Mouse (Mus musculus): ENCODE results near the gene Ip6k1.

DNA sequence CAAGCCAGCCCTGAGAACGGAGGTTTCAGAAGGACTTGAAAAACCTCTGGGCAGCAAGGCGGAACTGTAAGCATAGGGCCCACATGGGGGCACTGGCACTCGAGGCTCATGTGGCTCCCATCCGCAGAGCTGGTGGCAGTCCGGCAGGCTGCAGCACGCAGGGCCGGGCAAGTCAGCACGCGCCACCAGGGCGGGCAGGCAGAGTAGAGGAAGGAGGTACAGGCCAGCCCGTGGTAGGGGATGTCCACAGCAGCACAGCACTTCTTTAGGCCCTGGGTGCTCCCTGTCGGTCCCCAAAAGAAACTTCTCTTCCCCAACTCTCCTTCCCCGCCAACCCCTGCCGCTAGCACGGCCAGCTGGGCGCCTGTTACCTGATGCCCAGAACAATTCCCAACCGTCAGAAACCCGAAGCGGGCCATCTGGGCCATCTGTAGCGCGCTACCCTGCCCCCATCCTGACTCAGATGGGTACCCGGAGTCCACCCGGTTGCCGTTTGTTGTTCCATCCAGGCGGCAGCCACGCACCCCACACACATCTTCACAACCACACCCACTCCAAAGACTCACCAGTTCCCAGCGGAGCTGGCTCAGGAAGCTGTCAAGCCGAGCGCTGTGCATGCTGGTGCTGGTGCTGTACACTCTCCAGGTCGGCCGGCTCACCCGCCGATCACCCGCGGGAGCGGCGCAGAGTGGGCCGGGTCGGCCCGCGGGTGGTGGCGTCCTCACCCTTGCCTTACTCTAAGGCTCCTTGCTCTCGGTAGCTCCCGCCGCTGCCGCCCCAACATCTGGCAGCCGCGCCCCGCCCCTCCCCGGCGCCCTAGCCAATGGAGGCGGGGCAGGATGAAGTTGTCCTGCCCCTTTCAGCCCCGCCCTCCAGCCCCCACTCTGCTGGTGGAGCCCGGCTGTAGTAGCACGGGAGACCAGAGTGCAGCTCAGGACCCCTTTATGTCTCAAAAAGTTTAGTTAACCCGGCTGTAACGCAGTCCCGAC lies 16.9 kb upstream of the Ip6k1 start, which contains the start of gene Inka1:
- peak; percentile 43 for TF ChIP-seq CTCF (IDR thresholded peaks at IDR 0.05)
- TF ChIP-seq EP300 (IDR thresholded peaks at IDR 0.05), result no peak
